Mouse (Mus musculus) 3134 (cell line): Measurements from ENCODE around the gene Bcas3.

Source experiments
- DNase-seq: peaks from one replicate; pipeline ENCODE4 v3.0.0-alpha.2; 2011; ENCODE audit warnings: low spot score; ENCODE audit not compliant: insufficient read length; ENCODE audit errors: extremely low read depth

Bcas3 gene

DNA sequence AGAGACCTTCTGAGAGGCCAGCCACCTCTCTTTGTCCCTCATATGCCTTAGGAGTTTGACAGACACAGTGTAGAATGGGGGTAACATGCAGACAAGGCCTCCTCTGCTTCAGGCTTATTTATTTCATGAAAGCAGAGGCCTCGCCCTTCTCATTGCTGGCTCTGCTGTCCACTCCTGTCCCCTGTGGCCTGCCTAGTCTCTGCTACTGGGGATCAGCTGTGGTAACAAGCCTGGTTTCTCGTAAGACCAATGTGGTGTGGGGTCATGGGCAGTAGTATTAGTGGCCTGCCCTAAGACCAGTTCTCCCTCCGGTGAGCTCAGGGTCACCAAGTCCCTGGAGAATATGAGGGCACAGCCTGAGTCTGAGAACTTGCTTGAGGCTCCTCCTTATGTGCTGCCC, 468.0 kb downstream of the Bcas3 start:
- DNase-seq: no peak

GRCm38 (mm10) chr11:85821659-85822058, 468.7 kb downstream of the Bcas3 start:
- no peak for DNase-seq

GRCm38 (mm10) chr11:85823181-85823580, 470.2 kb downstream of the Bcas3 start:
- peak; percentile 61 for DNase-seq

DNA sequence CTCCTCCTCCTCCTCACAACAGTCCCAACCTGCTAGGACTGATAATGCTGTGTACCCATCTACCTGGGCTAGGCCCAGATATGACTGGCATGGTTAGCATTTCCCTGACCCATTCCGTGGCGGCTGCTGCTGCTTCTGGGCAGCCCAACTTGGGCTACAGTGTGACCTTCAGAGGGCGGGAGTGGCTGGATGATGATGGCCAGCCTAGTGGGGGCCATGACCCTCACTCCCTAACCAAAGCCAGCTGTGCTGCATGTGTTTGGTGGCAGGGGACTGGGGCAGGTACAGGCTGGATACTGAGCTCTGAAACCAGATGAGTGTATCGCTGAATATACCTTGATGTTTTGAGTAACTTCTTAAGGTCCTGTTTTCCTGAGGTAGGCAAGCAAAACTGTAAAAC, 470.8 kb downstream of the Bcas3 start:
- DNase-seq: no peak

DNA sequence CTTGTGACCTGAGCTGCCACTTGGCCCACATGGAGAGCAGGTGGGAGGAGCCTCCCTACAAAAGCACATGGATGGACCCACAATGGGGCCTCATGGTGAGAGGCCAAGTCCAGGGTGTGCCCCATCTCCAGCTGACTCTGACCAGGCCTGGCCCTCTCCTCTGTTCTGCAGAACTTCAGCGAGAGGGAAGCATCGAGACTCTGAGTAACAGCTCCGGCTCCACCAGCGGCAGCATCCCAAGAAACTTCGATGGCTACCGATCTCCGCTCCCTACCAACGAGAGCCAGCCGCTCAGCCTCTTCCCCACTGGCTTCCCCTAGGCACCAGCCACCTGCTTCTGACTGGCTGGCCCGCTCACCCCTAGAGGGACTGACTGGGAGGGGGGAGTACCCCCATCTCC, 472.1 kb downstream of the Bcas3 start:
- DNase-seq: no peak

- no peak for DNase-seq
Observed at GRCm38 (mm10) chr11:85825823-85826222, 472.9 kb downstream of the Bcas3 start.

DNA sequence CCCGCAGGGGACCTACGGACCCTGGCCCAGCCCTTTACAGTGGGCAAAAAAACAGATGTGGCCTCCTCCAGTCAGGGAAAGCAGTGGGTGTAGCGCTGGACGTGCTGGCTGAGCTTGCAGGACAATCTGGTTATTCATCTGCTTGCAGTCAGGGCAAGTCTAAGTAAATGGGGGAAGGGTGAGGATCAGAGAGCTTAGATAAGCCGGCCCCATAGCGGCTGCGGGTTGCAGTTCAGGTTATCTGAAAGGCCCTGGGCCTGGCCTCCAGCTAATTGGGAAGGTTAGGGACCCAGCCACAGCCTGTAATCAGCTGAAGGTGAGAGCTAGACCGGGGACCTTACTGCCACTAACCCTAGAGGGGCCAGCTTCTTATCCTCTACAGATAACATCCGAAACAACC, 474.4 kb downstream of the Bcas3 start:
- DNase-seq: no peak

DNA sequence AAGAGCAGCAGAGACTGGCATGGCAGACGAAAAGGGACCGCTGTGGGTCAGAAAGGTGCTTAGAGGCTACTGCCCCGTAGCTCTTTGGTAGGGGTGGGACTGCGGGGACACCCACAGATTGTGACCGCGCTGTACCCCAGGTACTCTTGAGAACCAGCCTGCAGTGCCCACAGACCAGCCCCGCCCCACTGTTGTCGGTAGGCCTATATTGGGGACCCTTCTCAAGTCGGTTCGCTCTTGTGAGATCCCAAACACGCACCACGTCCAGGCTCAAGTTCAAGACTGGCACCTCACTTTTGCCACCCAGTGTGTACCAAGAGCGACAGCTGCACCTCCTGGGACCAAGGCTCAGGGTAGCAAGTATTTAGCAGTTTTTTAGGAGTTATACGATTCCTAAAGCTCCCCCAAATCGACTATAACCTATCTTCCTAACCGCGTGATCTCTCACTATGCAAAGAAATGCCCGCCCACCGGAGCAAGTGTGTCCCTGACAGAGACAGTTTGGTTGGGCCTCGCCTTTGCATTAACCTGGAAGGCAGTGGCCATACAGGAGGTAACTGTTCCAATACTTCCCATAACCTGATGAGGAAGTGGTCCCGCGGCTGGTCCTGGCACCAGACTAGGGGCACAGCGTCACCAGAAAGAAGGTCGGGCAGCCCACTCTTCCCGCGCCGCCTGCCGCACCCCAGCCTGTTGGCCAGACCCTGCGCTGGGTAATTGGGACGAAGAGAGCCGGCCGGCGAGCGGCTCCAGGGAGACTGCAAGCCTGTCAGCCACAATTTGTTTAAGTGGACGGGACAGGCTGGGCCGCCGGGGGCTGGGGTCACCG, 475.9 kb downstream of the Bcas3 start:
- no peak for DNase-seq

DNA sequence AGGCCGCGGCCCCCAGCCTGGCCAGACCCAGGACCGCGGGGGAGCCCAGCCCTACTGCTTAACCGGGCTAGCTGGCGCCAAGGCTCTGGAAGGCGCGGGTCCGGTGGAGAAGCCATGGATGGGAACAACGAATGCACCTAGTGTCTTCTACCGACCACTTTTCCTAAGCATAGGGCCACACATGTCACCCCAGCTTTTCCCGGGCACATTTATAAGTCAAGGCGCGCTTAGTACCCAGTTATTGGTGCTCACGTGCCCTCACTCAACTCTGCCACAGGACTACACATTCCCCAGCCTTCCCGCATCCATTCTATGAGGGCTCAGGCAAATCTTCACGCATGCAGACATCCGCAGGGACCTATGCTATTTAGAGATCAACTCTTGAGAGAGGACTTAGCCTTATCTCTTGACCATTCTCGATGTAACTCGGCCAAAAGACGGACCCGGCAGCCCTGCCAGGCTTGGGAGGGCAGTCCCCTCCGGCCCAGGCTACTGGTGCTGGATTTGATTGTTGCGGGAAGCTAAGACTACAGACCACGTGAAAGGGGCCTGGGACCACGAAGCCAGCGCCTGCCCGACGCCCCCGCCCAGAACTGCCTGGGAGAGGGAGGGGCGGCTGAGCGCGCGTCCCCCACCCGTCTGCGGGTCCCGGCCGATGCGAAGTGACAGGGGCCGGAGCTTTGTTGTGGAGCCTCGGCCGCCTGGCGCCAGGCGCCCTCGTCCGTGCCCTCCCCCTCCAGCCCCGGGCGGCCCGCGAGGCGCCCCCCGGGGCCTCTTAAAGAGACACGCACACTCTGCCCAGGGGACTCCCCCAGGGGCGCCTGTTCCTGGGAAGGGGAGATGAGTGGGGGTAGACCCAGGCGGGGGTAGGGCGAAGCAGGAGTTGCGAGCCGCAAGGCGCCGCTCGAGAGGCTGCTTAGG, 476.8 kb downstream of the Bcas3 start:
- DNase-seq: no peak

- DNase-seq: no peak
Observed at GRCm38 (mm10) chr11:85830901-85831341, 478.0 kb downstream of the Bcas3 start.

DNA sequence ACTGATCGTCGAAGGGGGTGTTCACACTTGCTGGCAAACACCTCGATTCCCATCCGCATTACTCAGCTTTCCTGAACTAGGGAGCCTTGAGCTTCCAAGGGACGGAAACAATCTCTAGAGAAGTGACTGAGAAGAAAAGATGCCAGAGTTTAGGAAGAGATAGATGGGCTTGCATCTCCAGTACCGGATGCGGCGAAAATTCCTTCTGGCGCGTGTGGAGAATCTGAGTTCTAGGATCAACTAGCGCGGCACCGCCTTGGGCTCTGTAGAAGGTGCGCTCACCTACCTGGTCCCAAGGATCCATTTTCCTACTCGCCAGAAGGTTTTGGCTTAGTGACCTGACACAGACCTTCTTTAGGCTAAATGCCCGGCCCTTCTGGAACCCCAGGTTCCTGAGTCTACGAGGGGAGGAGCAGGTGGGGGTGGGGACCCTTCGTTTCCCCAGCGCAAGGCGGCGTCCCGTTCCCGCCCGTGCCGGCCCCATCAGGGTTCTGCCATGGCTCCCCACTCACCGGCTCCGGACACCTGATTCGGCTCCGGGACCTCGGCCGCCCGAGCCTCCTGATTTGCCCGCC, 478.8 kb downstream of the Bcas3 start:
- no peak for DNase-seq

GRCm38 (mm10) chr11:85832231-85832924, 479.4 kb downstream of the Bcas3 start, which contains the start of gene Tbx2:
TSS of gene Tbx2 (plus strand) at chr11:85832551.
- no peak for DNase-seq

- DNase-seq: no peak
Observed at GRCm38 (mm10) chr11:85833081-85833521, 480.1 kb downstream of the Bcas3 start.

DNA sequence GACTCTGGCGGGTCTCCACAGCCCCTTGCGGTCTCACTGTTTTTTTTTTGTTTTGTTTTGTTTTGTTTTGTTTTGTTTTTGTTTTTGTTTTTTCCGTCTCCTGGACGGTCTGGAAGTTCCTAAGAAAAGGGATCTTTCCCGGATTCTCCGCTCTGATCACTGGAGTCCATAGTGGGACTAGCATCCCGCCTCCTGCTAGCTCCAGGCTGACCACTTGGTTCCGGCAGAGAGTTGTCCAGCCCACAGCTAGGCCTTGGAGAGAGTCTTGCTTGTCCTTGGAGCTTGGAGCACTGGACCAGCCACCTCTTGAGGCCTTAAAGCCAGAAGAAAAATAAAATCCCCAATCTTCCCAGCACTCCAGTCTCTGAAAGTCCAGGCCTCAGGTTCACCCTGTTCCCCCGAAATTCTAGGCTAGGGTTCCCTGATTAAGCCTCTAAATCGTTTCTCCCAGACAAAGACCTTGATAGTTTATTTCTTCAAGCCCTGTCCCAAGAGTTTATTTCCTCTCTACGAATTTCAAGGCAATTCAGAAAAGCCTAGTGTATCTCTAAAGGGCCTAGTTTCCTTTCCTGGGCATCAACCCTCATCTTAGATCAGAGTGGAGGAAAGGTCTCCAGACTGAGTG, 480.9 kb downstream of the Bcas3 start:
- DNase-seq: no peak

GRCm38 (mm10) chr11:85834386-85834931, 481.5 kb downstream of the Bcas3 start:
- DNase-seq: no peak

- no peak for DNase-seq
Observed at GRCm38 (mm10) chr11:85835001-85835752, 482.2 kb downstream of the Bcas3 start.

DNA sequence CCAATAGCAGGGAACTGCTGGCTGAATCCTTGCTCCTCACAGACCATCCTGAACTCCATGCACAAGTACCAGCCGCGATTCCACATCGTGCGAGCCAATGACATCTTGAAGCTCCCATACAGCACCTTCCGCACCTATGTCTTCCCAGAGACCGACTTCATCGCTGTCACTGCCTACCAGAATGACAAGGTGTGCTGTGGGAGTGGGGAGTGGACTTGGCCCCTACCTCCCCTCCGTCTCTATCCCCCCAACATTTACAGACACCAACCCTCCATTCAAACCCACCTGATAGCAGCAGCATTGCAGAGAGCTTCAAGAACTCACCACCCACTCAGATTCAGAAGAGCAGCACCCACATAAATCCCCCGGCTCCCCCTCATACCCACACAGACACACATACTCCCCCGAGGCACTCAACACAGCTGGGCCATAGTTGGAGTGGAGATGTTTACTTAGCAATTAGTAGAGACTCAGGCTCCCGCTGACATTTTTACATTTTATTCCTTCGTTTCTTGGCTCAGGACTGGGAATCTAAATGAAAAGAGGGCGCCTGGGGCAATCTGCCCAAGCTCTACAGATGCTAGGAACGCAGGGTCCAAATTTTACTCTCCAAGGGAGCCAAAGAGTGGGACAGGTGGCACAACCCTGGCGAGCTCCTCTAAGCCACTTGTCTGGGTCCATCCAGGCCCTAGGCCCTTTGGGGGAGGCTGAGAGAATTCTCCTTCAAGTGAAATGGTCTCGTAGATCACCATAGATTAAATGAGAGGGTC, 483.0 kb downstream of the Bcas3 start:
- DNase-seq: no peak

DNA sequence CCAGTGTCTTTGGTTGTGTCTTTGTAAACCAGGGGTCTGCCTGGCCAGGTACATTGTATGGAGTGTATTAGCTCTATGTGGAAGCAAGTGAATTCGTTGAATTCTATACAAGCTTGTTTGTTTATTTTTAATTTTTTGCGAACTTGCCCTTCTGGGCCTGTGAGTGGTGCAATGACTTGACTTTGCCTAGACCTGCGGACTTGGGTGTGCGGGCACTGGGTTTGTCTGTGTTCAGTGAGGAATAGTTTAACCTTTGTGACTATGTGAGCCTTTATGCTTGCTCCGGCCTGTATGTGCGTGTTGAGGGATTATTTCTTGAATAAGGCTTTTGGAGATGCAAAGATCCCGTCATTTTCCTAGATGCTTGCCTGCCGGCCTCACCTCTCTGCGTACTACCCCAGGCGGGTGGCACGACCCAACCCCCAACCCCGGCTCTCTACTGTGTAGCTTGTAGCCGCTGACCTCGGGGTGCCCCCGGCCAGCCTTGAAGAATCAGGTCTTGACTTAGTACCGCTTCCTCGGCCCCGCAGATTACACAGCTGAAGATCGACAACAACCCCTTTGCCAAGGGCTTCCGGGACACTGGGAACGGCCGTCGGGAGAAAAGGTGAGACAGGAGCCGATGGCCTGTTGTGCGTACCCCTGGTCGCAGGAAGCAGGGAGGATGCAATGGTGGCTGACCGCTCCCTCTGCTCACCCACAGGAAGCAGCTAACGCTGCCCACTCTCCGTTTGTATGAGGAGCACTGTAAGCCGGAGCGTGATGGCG, 483.7 kb downstream of the Bcas3 start:
- DNase-seq: no peak
